Mouse (Mus musculus) cerebellum, postnatal 36 days (tissue): Measurements from ENCODE around the gene Tns1.
"Not testable (repeated sequence)": the region's sequence is repeated elsewhere in the genome, so short reads cannot be mapped to it uniquely, and the experiment has no call there.

Experiments
- DNase-seq, 2 experiments: peaks; one replicate each; pipeline ENCODE4 v3.0.0; 2021 to 2022; ENCODE audit warnings: mixed read lengths in 2 of 2

Tns1 gene

GRCm38 (mm10) chr1:74124021-74124981, at the start of gene Tns1:
Gene Tns1 (minus strand): TSS chr1:74124449.
- DNase-seq: no peak

- no peak for DNase-seq
Measured at GRCm38 (mm10) chr1:74172722-74173121, 48.5 kb upstream of the Tns1 start.

- DNase-seq: no peak
Measured at GRCm38 (mm10) chr1:74169721-74170120, 45.5 kb upstream of the Tns1 start.

- DNase-seq: peak in 1 of 2 experiments; percentile 28
Measured at GRCm38 (mm10) chr1:74167136-74167535, 42.9 kb upstream of the Tns1 start.

- DNase-seq: no peak
Measured at GRCm38 (mm10) chr1:74160036-74160435, 35.8 kb upstream of the Tns1 start.

- DNase-seq: not testable (repeated sequence)
Measured at GRCm38 (mm10) chr1:74159613-74160012, 35.4 kb upstream of the Tns1 start.

- DNase-seq: no peak
Measured at GRCm38 (mm10) chr1:74156381-74156910, 32.2 kb upstream of the Tns1 start.

GRCm38 (mm10) chr1:74155435-74156012, 31.3 kb upstream of the Tns1 start:
- DNase-seq: no peak

- DNase-seq: no peak
Measured at GRCm38 (mm10) chr1:74153461-74154184, 29.4 kb upstream of the Tns1 start, which contains the start of gene Cxcr2. Gene Cxcr2 (plus strand): TSS chr1:74153989.

- DNase-seq: no peak
Measured at GRCm38 (mm10) chr1:74151091-74151490, 26.8 kb upstream of the Tns1 start.

GRCm38 (mm10) chr1:74150101-74150500, 25.9 kb upstream of the Tns1 start:
- no peak for DNase-seq

- no peak for DNase-seq
Measured at GRCm38 (mm10) chr1:74149106-74149885, 25.0 kb upstream of the Tns1 start.

GRCm38 (mm10) chr1:74141781-74142180, 17.5 kb upstream of the Tns1 start:
- no peak for DNase-seq

- no peak for DNase-seq
Measured at GRCm38 (mm10) chr1:74139415-74139814, 15.2 kb upstream of the Tns1 start.

- DNase-seq: no peak
Measured at GRCm38 (mm10) chr1:74135326-74135950, 11.2 kb upstream of the Tns1 start.

GRCm38 (mm10) chr1:74133954-74134353, 9.7 kb upstream of the Tns1 start:
- DNase-seq: no peak

GRCm38 (mm10) chr1:74132011-74132410, 7.8 kb upstream of the Tns1 start:
- no peak for DNase-seq

- DNase-seq: no peak
Measured at GRCm38 (mm10) chr1:74130883-74131659, 6.8 kb upstream of the Tns1 start.

GRCm38 (mm10) chr1:74124991-74125552, 823 bp upstream of the Tns1 start, which contains the start of gene Rufy4:
Gene Rufy4 (plus strand): TSS chr1:74125541.
- peak; percentile 42 to 50 for DNase-seq

GRCm38 (mm10) chr1:74123215-74123614, 1.0 kb downstream of the Tns1 start:
- DNase-seq: no peak
